Mouse (Mus musculus) myocyte (in vitro differentiated cells): ENCODE data around the gene Irf6.

Experiments used
- CEBPB ChIP-seq: IDR thresholded peaks from 2 replicates; pipeline ENCODE4 v1.6.1; 2011; ENCODE audit warnings: mild to moderate bottlenecking, moderate library complexity; ENCODE audit not compliant: poor library complexity, insufficient read depth, severe bottlenecking
- E2F4 ChIP-seq: IDR thresholded peaks from one replicate; pipeline ENCODE4 v1.6.1; 2011; ENCODE audit warnings: mild to moderate bottlenecking, control low read depth, moderate library complexity; ENCODE audit not compliant: insufficient read depth
- MAX ChIP-seq: IDR thresholded peaks from one replicate; pipeline ENCODE4 v1.6.1; 2011; ENCODE audit warnings: low read depth, mild to moderate bottlenecking, control low read depth
- MYOG ChIP-seq, 3 experiments: IDR thresholded peaks; one replicate each; pipeline ENCODE4 v1.6.1; 2011; ENCODE audit warnings: control low read depth in 2 of 3, low read depth in 2 of 3, mild to moderate bottlenecking in 2 of 3; ENCODE audit not compliant: insufficient read length in 2 of 3, control insufficient read depth in 1 of 3, insufficient read depth in 1 of 3
- POLR2A ChIP-seq: IDR thresholded peaks from one replicate; pipeline ENCODE4 v1.6.1; 2011; ENCODE audit warnings: low read depth, mild to moderate bottlenecking, control low read depth, moderate library complexity; ENCODE audit not compliant: insufficient read length
- POLR2AphosphoS2 ChIP-seq: IDR thresholded peaks from one replicate; pipeline ENCODE4 v1.6.1; 2011; ENCODE audit warnings: low read depth, control low read depth; ENCODE audit not compliant: insufficient read length
- REST ChIP-seq: IDR thresholded peaks from one replicate; pipeline ENCODE4 v1.6.1; 2011; ENCODE audit warnings: mild to moderate bottlenecking, control low read depth, moderate library complexity; ENCODE audit not compliant: insufficient read depth, insufficient read length
- TCF12 ChIP-seq: IDR thresholded peaks from one replicate; pipeline ENCODE4 v1.6.1; 2011; ENCODE audit warnings: mild to moderate bottlenecking, control low read depth; ENCODE audit not compliant: poor library complexity, insufficient read depth, severe bottlenecking
- USF1 ChIP-seq: IDR thresholded peaks from one replicate; pipeline ENCODE4 v1.6.1; 2011; ENCODE audit warnings: low read depth, mild to moderate bottlenecking, control low read depth, moderate library complexity

DNA sequence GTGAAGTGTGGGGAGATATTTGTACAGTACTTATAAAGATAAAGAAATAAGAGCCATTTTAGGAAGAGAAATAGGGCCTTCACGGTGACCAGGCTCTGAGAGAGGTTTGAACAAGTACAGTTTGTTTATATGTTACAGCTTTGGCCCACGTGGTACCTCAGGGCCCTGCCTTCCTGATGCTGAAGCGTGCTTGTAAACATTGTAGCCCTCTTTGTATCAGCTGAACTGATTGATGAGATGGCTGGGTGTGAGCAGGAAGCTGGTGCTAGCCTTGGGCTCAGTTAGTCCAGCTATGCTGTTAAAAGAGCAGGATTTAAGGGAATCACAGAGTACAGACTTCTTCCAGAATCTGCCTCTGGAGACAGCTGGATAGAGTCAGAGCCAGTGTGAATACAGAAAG lies 6.3 kb downstream of the Irf6 start:
- TF ChIP-seq POLR2A (no peak), MAX (no peak), USF1 (no peak), POLR2AphosphoS2 (no peak), TCF12 (no peak), CEBPB (no peak), E2F4 (no peak), MYOG (IDR thresholded peaks at IDR 0.05; ENCODE audit: control insufficient read depth in 1 of 3, insufficient read depth in 1 of 3, insufficient read length in 2 of 3, low read depth in 2 of 3) (no peak), REST (no peak)
